Mouse (Mus musculus) ES-E14 (cell line): ENCODE results near the gene Otud1.

Experiments
- CHD2 ChIP-seq: IDR thresholded peaks from 2 replicates; pipeline ENCODE4 v1.6.1; 2014; ENCODE audit warnings: mild to moderate bottlenecking, low read depth, low read length, inconsistent platforms
- MAFK ChIP-seq: IDR thresholded peaks from 2 replicates; pipeline ENCODE4 v1.6.1; 2014; ENCODE audit warnings: mild to moderate bottlenecking, low read depth, low read length, inconsistent platforms; ENCODE audit not compliant: insufficient read depth
- ZC3H11A ChIP-seq: IDR thresholded peaks from 2 replicates; pipeline ENCODE4 v1.6.1; 2012; ENCODE audit warnings: low read depth, mild to moderate bottlenecking, inconsistent platforms, low read length, borderline replicate concordance
- ZNF384 ChIP-seq: IDR thresholded peaks from 2 replicates; pipeline ENCODE4 v1.6.1; 2012; ENCODE audit warnings: low read depth, low read length, inconsistent platforms

- TF ChIP-seq ZC3H11A (no peak), CHD2 (no peak), ZNF384 (no peak), MAFK (no peak)
These were observed 49.3 kb downstream of the Otud1 start for GRCm38 (mm10) chr2:19706886-19707285.
